Mouse (Mus musculus) cerebellum, postnatal 14 days (tissue): Measurements from ENCODE around the gene Dnajc15.
A peak's percentile ranks its signal among the peaks of the same experiment; 100 is the strongest.
"Not testable (repeated sequence)": the region's sequence is repeated elsewhere in the genome, so short reads cannot be mapped to it uniquely, and the experiment has no call there.

Source experiments
- DNase-seq, 2 experiments: peaks; one replicate each; pipeline ENCODE4 v3.0.0; 2021; ENCODE audit warnings: mixed read lengths in 2 of 2

The Dnajc15 gene

GRCm38 (mm10) chr14:77874304-77875241 is at the start of gene Dnajc15:
TSS of gene Dnajc15 (minus strand) at chr14:77875125.
- DNase-seq = peak; percentile 86 to 89

GRCm38 (mm10) chr14:77923076-77923865 is 48.3 kb upstream of the Dnajc15 start:
- DNase-seq = no peak

- DNase-seq = no peak
These were observed 46.7 kb upstream of the Dnajc15 start for GRCm38 (mm10) chr14:77921641-77922040.

GRCm38 (mm10) chr14:77915776-77916175 is 40.9 kb upstream of the Dnajc15 start:
- DNase-seq = no peak

GRCm38 (mm10) chr14:77906586-77906985 is 31.7 kb upstream of the Dnajc15 start:
- DNase-seq = no peak

GRCm38 (mm10) chr14:77905466-77905865 is 30.5 kb upstream of the Dnajc15 start:
- no peak for DNase-seq

- no peak for DNase-seq
These were observed 29.3 kb upstream of the Dnajc15 start, which contains the start of gene Epsti1 for GRCm38 (mm10) chr14:77904171-77904762. TSS of gene Epsti1 (plus strand) at chr14:77904239.

GRCm38 (mm10) chr14:77902541-77902940 is 27.6 kb upstream of the Dnajc15 start:
- no peak for DNase-seq

- no peak for DNase-seq
These were observed 21.0 kb upstream of the Dnajc15 start for GRCm38 (mm10) chr14:77895951-77896350.

GRCm38 (mm10) chr14:77889911-77890310 is 15.0 kb upstream of the Dnajc15 start:
- no peak for DNase-seq

- no peak for DNase-seq
These were observed 12.0 kb upstream of the Dnajc15 start for GRCm38 (mm10) chr14:77886941-77887340.

- DNase-seq = no peak
These were observed 11.5 kb upstream of the Dnajc15 start for GRCm38 (mm10) chr14:77886376-77886775.

- DNase-seq = peak; percentile 70 to 83
These were observed 7.7 kb upstream of the Dnajc15 start for GRCm38 (mm10) chr14:77882669-77883068.

GRCm38 (mm10) chr14:77881998-77882397 is 7.1 kb upstream of the Dnajc15 start:
- no peak for DNase-seq

GRCm38 (mm10) chr14:77877876-77878275 is 3.0 kb upstream of the Dnajc15 start:
- not testable (repeated sequence) for DNase-seq

GRCm38 (mm10) chr14:77876199-77876598 is 1.3 kb upstream of the Dnajc15 start:
- no peak for DNase-seq

GRCm38 (mm10) chr14:77871380-77871975 is 3.4 kb downstream of the Dnajc15 start:
- DNase-seq = no peak

- no peak for DNase-seq
These were observed 4.0 kb downstream of the Dnajc15 start for GRCm38 (mm10) chr14:77870926-77871325.

GRCm38 (mm10) chr14:77867601-77868000 is 7.3 kb downstream of the Dnajc15 start:
- DNase-seq = no peak

- DNase-seq = no peak
These were observed 10.4 kb downstream of the Dnajc15 start for GRCm38 (mm10) chr14:77864510-77864909.

- DNase-seq = no peak
These were observed 10.9 kb downstream of the Dnajc15 start for GRCm38 (mm10) chr14:77864051-77864450.

- no peak for DNase-seq
These were observed 13.9 kb downstream of the Dnajc15 start for GRCm38 (mm10) chr14:77860841-77861560.
